Mouse (Mus musculus) heart, embryonic 10.5 days (tissue): ENCODE results near the gene Ints1. TPM values are rescaled to one million over a fixed set of nuclear protein-coding genes. Genes with fewer than 3 reads are reported as not detected.
A peak's percentile ranks its signal among the peaks of the same experiment; 100 is the strongest.

Experiments
- DNase-seq: peaks from one replicate; pipeline ENCODE4 v3.0.0-alpha.2; 2017; ENCODE audit warnings: low spot score
- H3K27ac ChIP-seq: fragments of 300-500 bp; sonication (generic); 2 replicates; pipeline ENCODE4 v1.5.1; 2016; ENCODE audit warnings: mild to moderate bottlenecking
- H3K27me3 ChIP-seq: fragments of 300-500 bp; sonication (generic); 2 replicates; pipeline ENCODE4 v1.6.1; 2016; ENCODE audit warnings: mild to moderate bottlenecking; ENCODE audit not compliant: poor library complexity, insufficient read depth, severe bottlenecking
- H3K36me3 ChIP-seq: fragments of 300-500 bp; sonication (generic); 2 replicates; pipeline ENCODE4 v1.6.1; 2016; ENCODE audit warnings: mild to moderate bottlenecking, moderate library complexity
- H3K4me1 ChIP-seq: fragments of 300-500 bp; sonication (generic); 2 replicates; pipeline ENCODE4 v1.6.1; 2016; ENCODE audit warnings: mild to moderate bottlenecking
- H3K4me3 ChIP-seq: fragments of 300-500 bp; sonication (generic); 2 replicates; pipeline ENCODE4 v1.5.1; 2016; ENCODE audit warnings: mild to moderate bottlenecking, moderate library complexity
- H3K9me3 ChIP-seq: fragments of 300-500 bp; sonication (generic); 2 replicates; pipeline ENCODE4 v1.6.1; 2016; ENCODE audit warnings: mild to moderate bottlenecking, moderate library complexity
- WGBS: fragments of 180-500 bp; shearing (Covaris S2); methylation state at CpG from one replicate; pipeline ENCODE4 v1.1.7; 2016; 5-methylcytosine and 5-hydroxymethylcytosine counted together
- polyA plus RNA-seq: library from polyadenylated mRNA; unstranded; fragments of >200 nt; fragmentation: Nextera tagmentation; extraction: Ambion mirVana; gene quantifications from 2 replicates; pipeline ENCODE4 v1.2.1, GENCODE M21; 2016

Ints1 gene
- polyA plus RNA-seq, 1 experiment from 2014 or later, result 31.3 TPM

- Histone ChIP-seq H3K27ac (peak overlapping the region; percentile 62; the same call in 1 of the 2 replicates), H3K36me3 (no peaks in the 10 kb centered on the region), H3K27me3 (peaks cover 36% of the 10 kb centered on the region), H3K9me3 (no peaks in the 10 kb centered on the region), H3K4me3 (0 out of 2 replicates have a peak overlapping the region, but pooled peaks have one; percentile 3), H3K4me1 (peaks cover 34% of the 10 kb centered on the region)
- WGBS, result 73% methylated on average over 15 of the region's 15 CpGs
- peak; percentile 86 for DNase-seq
Measured at GRCm38 (mm10) chr5:139811677-139812397, 36.4 kb upstream of the Ints1 start.

GRCm38 (mm10) chr5:139809397-139809796 lies 33.9 kb upstream of the Ints1 start:
- DNase-seq, result no peak
- 51% methylated on average over 4 of the region's 4 CpGs for WGBS
- H3K27me3 ChIP-seq, result peaks cover 27% of the 10 kb centered on the region
- no peaks in the 10 kb centered on the region for H3K36me3 ChIP-seq
- no peak overlapping the region for H3K4me3 ChIP-seq
- H3K9me3 ChIP-seq, result no peaks in the 10 kb centered on the region
- no peak overlapping the region for H3K27ac ChIP-seq
- H3K4me1 ChIP-seq, result peaks cover 47% of the 10 kb centered on the region

DNA sequence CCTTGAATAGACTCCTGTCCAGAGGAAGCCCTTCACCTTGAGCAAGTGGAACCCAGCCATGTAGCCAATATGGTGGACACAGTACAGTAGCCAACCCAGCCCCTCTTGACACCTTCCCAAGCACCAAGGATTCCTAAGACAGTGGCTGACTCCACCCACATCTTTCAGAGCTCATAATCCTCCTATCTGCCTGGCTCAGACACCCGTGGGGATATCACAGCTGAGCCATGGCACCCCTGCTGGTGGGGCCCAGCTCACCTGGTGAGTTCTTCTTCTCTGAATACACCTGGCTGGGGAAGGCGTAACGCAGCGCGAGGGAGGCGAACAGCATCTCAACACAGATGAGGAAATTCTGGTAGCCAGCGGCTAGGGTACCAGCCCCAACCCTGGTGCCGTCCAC lies 30.4 kb upstream of the Ints1 start:
- Histone ChIP-seq H3K9me3 (no peaks in the 10 kb centered on the region), H3K27ac (peak overlapping the region; percentile 89), H3K36me3 (peaks cover 16% of the 10 kb centered on the region), H3K4me3 (no peak overlapping the region), H3K4me1 (peaks cover 48% of the 10 kb centered on the region), H3K27me3 (no peaks in the 10 kb centered on the region)
- 88% methylated on average over 8 of the region's 8 CpGs for WGBS
- peak; percentile 83 for DNase-seq

GRCm38 (mm10) chr5:139804573-139805111 lies 29.2 kb upstream of the Ints1 start:
- WGBS, result 54% methylated on average over 11 of the region's 11 CpGs
- Histone ChIP-seq H3K4me3 (0 out of 2 replicates have a peak overlapping the region, but pooled peaks have one; percentile 42), H3K4me1 (peaks cover 61% of the 10 kb centered on the region), H3K27me3 (no peaks in the 10 kb centered on the region), H3K36me3 (peaks cover 29% of the 10 kb centered on the region), H3K9me3 (no peaks in the 10 kb centered on the region), H3K27ac (peak overlapping the region; percentile 89)
- no peak for DNase-seq

DNA sequence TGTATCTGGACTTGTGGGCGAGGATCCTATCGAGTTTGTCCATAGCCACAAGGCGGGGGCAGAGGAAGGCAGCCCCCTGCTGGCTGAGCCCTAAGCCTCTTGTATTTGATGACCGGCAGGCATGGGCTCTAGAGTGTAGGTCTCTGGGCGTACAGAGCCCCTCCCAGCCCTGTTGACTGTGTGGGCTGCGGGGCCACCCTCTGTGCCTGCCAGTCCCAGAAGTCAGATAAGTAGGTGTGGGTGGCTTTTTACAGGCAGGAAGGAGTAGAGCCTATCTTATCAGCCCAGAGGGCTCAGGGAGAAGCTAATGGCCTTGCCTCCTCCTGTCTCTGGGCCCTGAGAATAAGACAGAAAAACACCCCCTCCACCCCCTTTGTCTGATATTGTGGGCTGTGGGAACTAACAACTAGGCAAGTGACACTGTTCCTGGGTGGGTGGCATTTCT lies 28.7 kb upstream of the Ints1 start:
- 2% methylated on average over 6 of the region's 6 CpGs for WGBS

DNA sequence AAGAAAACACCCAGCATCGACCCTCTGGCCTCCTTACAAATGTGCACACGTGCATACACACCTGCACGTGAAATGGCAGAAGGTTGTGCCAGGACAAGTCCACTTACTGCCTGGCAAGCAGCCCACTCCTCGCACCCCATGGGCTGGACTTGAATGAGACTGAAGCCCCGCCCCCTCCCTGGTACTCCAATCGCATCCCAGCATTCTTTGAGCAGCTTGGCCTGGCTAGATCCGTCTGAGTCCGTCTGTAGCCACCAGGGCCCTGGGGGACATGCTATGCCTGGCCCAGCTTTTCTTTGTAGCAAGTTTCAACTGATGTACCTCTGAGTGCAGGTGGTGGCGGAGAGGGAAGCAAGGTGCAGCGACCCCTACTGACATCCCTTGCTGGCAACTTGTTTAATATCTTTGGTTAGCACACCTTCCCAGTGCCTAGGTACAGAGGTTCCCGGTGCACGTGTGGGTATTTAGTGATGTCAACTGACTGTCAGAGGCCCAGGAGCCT lies 28.2 kb upstream of the Ints1 start:
- H3K9me3 ChIP-seq, result no peaks in the 10 kb centered on the region
- peaks cover 37% of the 10 kb centered on the region for H3K36me3 ChIP-seq
- H3K4me1 ChIP-seq, result peaks cover 71% of the 10 kb centered on the region
- peak; percentile 92 for DNase-seq
- peak overlapping the region; percentile 42 for H3K4me3 ChIP-seq
- WGBS, result 6% methylated on average over 12 of the region's 12 CpGs
- H3K27ac ChIP-seq, result peak overlapping the region; percentile 89
- H3K27me3 ChIP-seq, result no peaks in the 10 kb centered on the region

More for the DNA sequence above, 28.7 kb upstream of the Ints1 start:
- peak overlapping the region; percentile 89 for H3K27ac ChIP-seq
- H3K36me3 ChIP-seq, result peaks cover 34% of the 10 kb centered on the region
- H3K4me3 ChIP-seq, result peak overlapping the region; percentile 42
- H3K9me3 ChIP-seq, result no peaks in the 10 kb centered on the region
- H3K27me3 ChIP-seq, result no peaks in the 10 kb centered on the region
- DNase-seq, result peak; percentile 96
- H3K4me1 ChIP-seq, result peaks cover 66% of the 10 kb centered on the region

DNA sequence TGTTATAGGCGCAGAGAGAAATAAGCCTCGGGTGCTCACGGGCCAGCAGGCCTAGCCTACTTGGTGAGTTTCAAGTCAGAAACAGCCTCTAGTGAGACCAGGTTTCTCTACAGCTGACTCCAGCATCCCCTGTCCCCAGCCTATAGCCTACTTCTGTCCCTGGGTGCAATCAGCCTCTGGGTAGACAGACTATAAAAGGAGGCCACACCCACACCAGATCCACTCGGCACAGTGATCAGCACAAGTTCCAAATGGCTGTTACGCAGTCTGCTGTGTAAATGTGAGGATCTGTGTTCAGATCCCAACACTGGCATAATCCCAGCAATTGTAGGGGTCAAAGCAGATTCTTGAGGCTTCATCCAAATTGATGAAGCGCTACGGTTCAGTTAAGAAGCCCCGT lies 27.7 kb upstream of the Ints1 start:
- H3K27me3 ChIP-seq, result no peaks in the 10 kb centered on the region
- peak overlapping the region; percentile 89 for H3K27ac ChIP-seq
- H3K36me3 ChIP-seq, result peaks cover 37% of the 10 kb centered on the region
- no peaks in the 10 kb centered on the region for H3K9me3 ChIP-seq
- peaks cover 74% of the 10 kb centered on the region for H3K4me1 ChIP-seq
- H3K4me3 ChIP-seq, result peak overlapping the region; percentile 42; the same call in 1 of the 2 replicates
- DNase-seq, result no peak
- 69% methylated on average over 8 of the region's 8 CpGs for WGBS

DNA sequence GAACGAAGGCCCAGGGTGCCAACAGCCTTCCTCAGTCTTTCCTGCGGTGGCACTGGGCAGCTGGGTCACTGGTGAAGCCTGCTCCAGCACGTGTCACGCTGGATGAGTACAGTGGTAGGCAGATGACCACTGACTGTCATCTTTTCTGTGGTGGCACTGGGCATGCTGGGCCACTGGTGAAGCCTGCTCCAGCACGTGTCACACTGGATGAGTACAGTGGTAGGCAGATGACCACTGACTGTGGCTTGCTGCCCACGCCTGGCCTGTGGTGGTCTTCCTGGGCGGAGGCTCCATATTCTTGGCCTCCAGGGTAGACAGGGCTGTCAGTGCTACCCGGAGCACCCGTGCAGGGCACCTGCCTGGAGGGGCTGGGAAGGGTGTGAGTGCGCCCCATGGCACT lies 26.4 kb upstream of the Ints1 start:
- H3K36me3 ChIP-seq, result peaks cover 37% of the 10 kb centered on the region
- H3K9me3 ChIP-seq, result no peaks in the 10 kb centered on the region
- no peak overlapping the region for H3K4me3 ChIP-seq
- no peak overlapping the region for H3K27ac ChIP-seq
- WGBS, result 90% methylated on average over 10 of the region's 10 CpGs
- no peaks in the 10 kb centered on the region for H3K27me3 ChIP-seq
- peaks cover 84% of the 10 kb centered on the region for H3K4me1 ChIP-seq
- no peak for DNase-seq

DNA sequence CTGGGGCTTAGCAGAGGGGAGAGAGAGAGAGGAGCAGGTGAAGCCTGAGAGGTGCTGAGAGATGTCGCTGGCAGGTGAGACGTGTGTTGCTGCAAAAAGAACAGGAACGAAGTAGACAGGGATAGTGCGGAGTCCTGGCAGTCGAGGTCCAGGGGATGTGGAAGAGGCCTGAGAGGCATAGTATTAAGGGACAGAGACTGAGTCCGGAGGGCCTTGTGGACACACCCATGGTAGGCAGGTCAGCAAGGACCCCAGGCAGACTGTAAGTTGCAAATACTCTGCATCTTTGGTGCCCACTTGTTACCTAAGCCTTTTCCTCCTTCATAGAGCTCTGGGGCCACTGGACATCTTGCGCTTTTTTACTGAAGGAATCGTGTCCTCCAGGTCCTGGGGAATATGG lies 25.8 kb upstream of the Ints1 start:
- H3K27ac ChIP-seq, result peak overlapping the region; percentile 93; the same call in 1 of the 2 replicates

GRCm38 (mm10) chr5:139799801-139800590 lies 24.5 kb upstream of the Ints1 start:
- Histone ChIP-seq H3K36me3 (peaks cover 37% of the 10 kb centered on the region), H3K4me1 (peaks cover 92% of the 10 kb centered on the region), H3K4me3 (no peak overlapping the region), H3K27me3 (no peaks in the 10 kb centered on the region), H3K9me3 (no peaks in the 10 kb centered on the region), H3K27ac (peak overlapping the region; percentile 93)
- 89% methylated on average over 33 of the region's 33 CpGs for WGBS
- no peak for DNase-seq

More for the DNA sequence above, 25.8 kb upstream of the Ints1 start:
- Histone ChIP-seq H3K36me3 (peaks cover 37% of the 10 kb centered on the region), H3K9me3 (no peaks in the 10 kb centered on the region), H3K4me3 (no peak overlapping the region), H3K4me1 (peaks cover 90% of the 10 kb centered on the region), H3K27me3 (no peaks in the 10 kb centered on the region)
- DNase-seq, result no peak
- 87% methylated on average over 8 of the region's 8 CpGs for WGBS

DNA sequence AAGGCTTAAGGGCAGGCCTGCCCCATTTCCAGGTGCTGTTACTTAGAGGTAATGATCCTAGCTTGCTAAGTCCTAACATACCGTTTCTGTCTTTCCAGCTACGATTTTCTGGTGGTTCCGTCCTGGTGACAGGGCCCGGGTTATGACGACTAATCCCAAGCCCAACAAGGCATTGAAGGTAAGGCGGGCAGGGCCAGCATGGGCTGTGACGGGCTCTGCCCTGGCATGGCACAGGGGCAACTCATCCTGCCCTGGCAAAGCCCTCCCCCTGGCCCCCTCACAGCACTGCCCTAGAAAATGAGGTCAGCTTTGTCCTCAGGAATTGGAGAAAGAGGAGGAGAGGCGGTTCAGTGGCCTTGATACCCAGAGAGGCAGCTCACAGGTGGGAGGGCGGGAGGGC lies 23.6 kb upstream of the Ints1 start:
- H3K27me3 ChIP-seq, result no peaks in the 10 kb centered on the region
- peaks cover 92% of the 10 kb centered on the region for H3K4me1 ChIP-seq
- H3K4me3 ChIP-seq, result no peak overlapping the region
- DNase-seq, result no peak
- 93% methylated on average over 9 of the region's 9 CpGs for WGBS
- no peaks in the 10 kb centered on the region for H3K9me3 ChIP-seq
- H3K27ac ChIP-seq, result peak overlapping the region; percentile 93
- H3K36me3 ChIP-seq, result peaks cover 37% of the 10 kb centered on the region

- H3K9me3 ChIP-seq, result no peaks in the 10 kb centered on the region
- peaks cover 37% of the 10 kb centered on the region for H3K36me3 ChIP-seq
- peak overlapping the region; percentile 48 for H3K4me3 ChIP-seq
- no peaks in the 10 kb centered on the region for H3K27me3 ChIP-seq
- DNase-seq, result no peak
- H3K27ac ChIP-seq, result peak overlapping the region; percentile 93
- WGBS, result 42% methylated on average over 12 of the region's 12 CpGs
- H3K4me1 ChIP-seq, result peaks cover 92% of the 10 kb centered on the region
Measured at GRCm38 (mm10) chr5:139798168-139798900, 22.9 kb upstream of the Ints1 start.
